Mouse (Mus musculus): Measurements from ENCODE around the gene Scn8a.

DNA sequence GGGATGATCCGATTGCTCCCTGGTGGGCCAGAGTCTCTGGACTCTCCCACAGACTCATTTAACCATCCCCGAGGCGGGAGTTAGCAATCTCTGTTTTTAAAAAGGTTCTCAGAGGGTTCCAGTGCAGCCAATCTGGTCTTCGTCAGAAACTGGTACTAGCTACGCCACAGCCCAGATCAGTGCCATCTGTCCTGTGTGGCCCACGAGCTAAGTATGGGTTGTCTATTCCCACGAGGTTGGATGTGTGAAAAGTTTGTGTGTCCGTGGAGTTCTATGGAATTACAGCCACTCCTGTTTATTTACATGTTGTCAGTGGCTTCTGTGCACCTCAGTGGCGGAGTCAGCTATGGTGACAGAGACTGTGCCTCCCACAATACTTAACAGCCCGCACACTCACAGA is 81.8 kb downstream of the Scn8a start:
- no peak for TF ChIP-seq POLR2A (IDR thresholded peaks at IDR 0.05; ENCODE audit: insufficient read depth, low read depth, low read length)
- no peak for TF ChIP-seq CTCF (IDR thresholded peaks at IDR 0.05; ENCODE audit: insufficient read depth, low read depth, low read length)

Data from olfactory bulb, adult 2 months (tissue).